Mouse (Mus musculus) adrenal gland, postnatal 4 days (tissue): ENCODE measurements around the gene Zbtb22. TPM values are rescaled to one million over a fixed set of nuclear protein-coding genes. Genes with fewer than 3 reads are reported as not detected.
"Not testable (repeated sequence)": the region's sequence is repeated elsewhere in the genome, so short reads cannot be mapped to it uniquely, and the experiment has no call there.

Experiments used
- DNase-seq, 2 experiments: peaks; one replicate each; pipeline ENCODE4 v3.0.0; 2021 to 2022; ENCODE audit warnings: low spot score in 2 of 2, mixed read lengths in 2 of 2
- long read RNA-seq, 2 experiments: library from polyadenylated mRNA; stranded (forward); transcript quantifications; one replicate each; pipeline ENCODE4 v2.0.0; 2021
- total RNA-seq, 2 experiments: library from RNA; stranded (reverse); gene quantifications; 2 replicates each; pipeline ENCODE4 v1.2.3; 2021

Gene Zbtb22
- total RNA-seq: 10 to 100 TPM; 43.0 to 47.1 TPM
- long read RNA-seq, experiment 1, transcript Zbtb22-201 (2 exons, 2,612 nt): major isoform, 59 of 68 reads
- long read RNA-seq, experiment 1, partial matches to known transcripts: 6 of 68 reads
- long read RNA-seq, experiment 1, other reads (novel, unspliced or antisense): 1 of 68 reads
- long read RNA-seq, experiment 2, transcript Zbtb22-201 (2 exons, 2,612 nt): major isoform, 100 of 127 reads
- long read RNA-seq, experiment 2, partial matches to known transcripts: 24 of 127 reads
- long read RNA-seq, experiment 2, other reads (novel, unspliced or antisense): 2 of 127 reads

GRCm38 (mm10) chr17:33915671-33916250 lies at the start of gene Zbtb22, which contains the start of gene Tapbp:
Gene Zbtb22, plus strand, starts transcription at chr17:33915904.
Gene Tapbp, plus strand, starts transcription at chr17:33915899.
- peak; percentile 82 to 90 for DNase-seq

DNA sequence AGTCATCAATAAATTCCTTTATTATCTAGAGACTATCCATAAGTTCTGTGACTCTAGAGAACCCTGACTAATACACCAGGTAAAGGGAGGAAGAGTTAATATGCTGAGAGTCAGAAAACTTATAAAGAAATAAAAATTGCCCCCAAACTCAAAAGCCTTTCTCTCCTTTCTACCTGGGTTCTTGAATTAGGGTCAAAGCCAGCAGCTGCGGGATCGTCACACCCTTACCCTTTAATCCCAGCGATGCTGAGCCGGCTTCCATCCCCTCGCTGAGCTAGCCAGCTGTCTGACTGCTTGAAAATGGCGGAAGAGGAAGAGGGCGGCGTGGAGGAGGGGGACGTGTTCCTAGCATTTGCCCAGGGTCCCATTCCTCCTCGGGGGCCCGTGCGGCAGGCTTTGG lies 42.2 kb upstream of the Zbtb22 start, which contains the start of gene Gm7029:
Gene Gm7029, plus strand, starts transcription at position 301 of the 400 bp plus-strand sequence.
- DNase-seq: not testable (repeated sequence)

DNA sequence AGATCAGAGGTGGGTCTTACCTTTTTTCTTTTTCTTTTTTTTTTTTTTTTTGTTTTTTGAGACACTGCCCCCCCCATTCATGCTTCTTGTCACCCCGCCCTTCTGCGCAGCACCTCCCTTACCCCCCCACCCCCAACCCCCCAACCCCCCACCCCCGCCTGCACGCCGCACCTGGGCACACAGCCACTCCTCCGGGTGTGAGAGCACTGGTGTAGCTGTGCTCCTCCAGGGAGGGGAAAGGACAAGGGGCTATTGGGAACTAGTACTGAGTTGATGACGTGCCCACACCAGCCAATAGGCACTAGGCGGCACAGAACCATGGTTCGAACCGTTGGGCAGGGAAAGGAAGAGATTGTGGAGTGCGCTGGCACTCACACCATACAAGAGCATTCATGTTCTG lies 41.3 kb upstream of the Zbtb22 start:
- no peak for DNase-seq

DNA sequence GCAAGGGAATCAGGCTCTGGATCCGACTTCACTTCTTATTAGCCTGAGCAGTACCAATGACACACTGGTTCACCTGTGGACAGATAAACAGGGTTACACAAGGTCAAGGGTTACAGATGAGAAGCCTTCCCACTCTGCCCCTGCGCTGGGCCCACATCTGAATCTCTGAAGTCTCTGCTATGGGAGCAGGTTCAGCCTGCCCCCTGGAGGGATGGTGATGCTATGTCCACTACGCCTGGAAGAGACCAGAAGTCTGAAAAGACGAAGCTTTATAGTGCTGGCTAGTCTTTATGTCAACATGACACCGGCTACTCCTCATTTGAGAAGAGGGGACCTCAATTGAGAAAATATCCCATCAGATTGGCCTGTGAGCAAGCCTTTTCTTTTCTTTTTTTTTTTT lies 39.9 kb upstream of the Zbtb22 start:
- DNase-seq: not testable (repeated sequence)

DNA sequence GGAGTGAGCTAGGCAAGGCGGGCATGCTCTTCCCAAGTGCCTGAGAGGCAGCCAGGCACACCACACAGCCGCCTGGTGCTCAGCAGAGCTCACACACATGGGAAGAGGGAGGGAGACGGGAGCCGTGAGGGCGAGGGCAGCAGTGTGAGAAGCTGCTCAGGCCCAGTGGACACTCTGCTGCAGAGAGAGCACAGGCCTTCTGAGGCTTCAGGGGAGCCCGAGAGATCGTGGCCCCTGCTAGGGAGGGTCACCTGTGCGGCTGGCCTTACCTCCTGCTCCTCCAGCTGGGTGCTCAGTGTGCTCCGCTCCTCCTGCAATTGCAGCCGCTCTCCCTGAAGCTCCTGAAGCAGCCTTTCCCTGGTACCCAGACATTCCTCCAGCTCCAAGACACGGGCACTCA lies 31.4 kb upstream of the Zbtb22 start:
- not testable (repeated sequence) for DNase-seq

- not testable (repeated sequence) for DNase-seq
These were observed 27.9 kb upstream of the Zbtb22 start for GRCm38 (mm10) chr17:33887802-33888201.

DNA sequence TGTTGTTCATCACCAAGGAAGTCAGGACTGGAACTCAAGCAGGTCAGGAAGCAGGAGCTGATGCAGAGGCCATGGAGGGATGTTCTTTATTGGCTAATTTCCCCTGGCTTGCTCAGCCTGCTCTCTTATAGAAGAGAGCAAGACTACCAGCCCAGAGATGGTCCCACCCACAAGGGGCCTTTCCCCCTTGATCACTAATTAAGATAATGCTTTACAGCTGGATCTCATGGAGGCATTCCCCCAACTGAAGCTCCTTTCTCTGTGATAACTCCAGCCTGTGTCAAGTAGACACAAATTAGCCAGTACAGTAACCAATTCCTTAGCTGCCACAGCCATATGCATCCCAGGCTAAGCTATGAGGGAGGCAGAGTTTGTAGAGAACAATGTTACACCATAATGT lies 27.5 kb upstream of the Zbtb22 start:
- not testable (repeated sequence) for DNase-seq

GRCm38 (mm10) chr17:33889941-33890532 lies 25.7 kb upstream of the Zbtb22 start:
- not testable (repeated sequence) for DNase-seq

GRCm38 (mm10) chr17:33890533-33891059 lies 25.1 kb upstream of the Zbtb22 start, which contains the start of gene Kifc1:
Gene Kifc1, minus strand, starts transcription at chr17:33890661.
- DNase-seq: peak; percentile 98

- DNase-seq: no peak
These were observed 24.3 kb upstream of the Zbtb22 start for GRCm38 (mm10) chr17:33891357-33891756.

DNA sequence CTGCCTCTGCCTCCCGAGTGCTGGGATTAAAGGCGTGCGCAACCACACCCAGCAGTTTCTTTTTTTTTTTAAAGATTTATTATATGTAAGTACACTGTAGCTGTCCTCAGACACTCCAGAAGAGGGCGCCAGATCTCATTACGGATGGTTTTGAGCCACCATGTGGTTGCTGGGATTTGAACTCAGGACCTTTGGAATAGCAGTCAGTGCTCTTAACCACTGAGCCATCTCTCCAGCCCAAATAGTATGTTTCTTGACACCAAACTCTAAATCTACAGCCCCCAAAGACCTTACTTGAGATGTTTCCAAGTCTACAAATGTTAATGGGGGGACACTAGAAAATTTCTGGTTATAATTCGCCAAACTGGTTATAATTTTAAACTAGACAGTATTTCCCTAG lies 23.8 kb upstream of the Zbtb22 start:
- DNase-seq: not testable (repeated sequence)

DNA sequence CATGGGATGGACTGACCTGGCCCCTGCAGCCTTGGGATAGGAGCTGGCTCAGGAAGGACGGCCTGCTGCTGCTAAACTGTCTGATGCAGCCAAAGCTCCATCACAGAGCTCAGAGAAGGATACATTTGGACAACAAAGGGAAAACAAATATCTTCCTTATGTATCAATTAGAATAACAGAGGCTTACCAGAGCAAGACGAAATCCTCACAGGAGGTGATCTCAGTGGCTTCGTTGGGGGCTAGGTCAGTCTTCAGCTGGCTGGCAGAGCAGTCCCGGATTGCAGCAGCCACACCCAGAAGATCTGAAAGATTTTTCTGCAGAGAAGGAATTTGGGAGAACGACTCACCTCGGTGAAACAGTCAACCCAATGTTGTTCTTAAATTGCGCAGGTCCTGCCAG lies 23.3 kb upstream of the Zbtb22 start:
- no peak for DNase-seq

DNA sequence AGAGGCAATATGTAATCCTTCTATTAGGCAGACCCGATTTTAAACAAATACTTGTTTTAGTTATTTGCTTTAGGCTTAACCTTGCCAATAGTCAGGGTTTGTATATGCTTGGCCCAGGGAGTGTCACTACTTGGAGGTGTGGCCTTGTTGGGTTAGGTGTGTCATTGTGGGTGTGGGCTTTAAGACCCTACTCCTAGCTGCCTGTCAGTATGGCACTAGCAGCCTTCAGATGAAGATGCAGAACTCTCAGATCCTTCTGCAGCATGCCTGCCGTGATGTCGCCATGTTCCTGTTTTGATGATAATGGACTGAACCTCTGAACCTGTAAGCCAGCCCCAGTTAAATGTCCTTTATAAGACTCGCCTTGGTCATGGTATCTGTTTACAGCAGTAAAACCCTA lies 22.7 kb upstream of the Zbtb22 start:
- not testable (repeated sequence) for DNase-seq

GRCm38 (mm10) chr17:33897114-33897794 lies 18.4 kb upstream of the Zbtb22 start:
- no peak for DNase-seq

DNA sequence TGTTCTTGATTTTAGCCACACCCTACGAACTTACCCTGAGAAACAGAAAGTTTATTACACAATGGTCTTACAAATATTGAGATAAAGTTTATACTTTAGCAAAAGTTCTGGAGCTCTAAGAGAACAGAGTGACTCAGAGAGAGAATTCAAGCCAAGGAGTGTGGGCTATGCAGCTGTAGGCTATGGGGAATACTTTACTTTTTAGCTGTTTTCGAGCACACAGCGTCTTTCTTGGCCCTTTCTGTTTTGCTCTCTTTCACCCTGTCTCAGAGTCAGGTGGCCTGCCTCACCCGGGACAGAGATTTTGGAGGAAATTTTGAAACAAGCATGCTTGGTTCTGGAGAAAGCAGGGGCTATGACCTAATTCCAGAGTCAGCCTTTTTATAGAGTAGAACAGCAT lies 17.5 kb upstream of the Zbtb22 start:
- not testable (repeated sequence) for DNase-seq

DNA sequence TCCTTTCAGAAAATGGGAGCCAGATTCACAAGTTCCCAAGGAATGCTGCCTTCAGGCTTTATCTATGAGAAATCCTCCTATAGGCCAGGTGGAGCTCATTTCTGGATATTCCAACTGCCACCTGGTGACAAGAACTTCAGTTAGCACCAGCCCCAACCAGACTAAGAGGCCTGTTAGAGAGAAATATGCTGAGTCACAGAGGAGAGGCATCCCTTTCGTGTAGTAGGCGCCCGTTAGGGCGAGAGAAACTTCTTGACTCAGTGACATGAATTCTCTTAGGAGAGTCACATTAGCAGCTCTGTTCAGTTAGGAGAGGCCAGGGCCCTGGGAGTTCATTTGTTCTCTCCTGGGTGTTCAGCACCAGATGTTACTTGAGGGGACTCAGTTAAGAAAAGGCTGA lies 16.1 kb upstream of the Zbtb22 start:
- no peak for DNase-seq

GRCm38 (mm10) chr17:33900281-33900988 lies 15.3 kb upstream of the Zbtb22 start:
- no peak for DNase-seq

DNA sequence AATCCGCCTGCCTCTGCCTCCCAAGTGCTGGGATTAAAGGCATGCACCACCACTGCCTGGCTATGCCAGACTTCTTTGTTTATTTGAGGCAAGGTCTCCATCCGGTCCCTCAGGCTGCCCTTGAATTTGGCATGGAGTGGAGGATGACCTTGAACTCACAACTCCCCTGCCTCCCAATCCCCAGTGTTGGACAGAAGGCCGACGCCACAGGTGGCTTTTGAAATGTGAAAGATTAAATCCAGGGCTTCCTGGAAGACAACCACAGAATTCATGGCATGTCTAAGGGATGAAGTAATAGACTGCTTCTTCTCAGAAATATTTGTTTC lies 14.8 kb upstream of the Zbtb22 start:
- DNase-seq: no peak

GRCm38 (mm10) chr17:33901653-33902052 lies 14.1 kb upstream of the Zbtb22 start:
- DNase-seq: no peak

- no peak for DNase-seq
These were observed 13.6 kb upstream of the Zbtb22 start for GRCm38 (mm10) chr17:33902079-33902478.

GRCm38 (mm10) chr17:33902491-33902890 lies 13.2 kb upstream of the Zbtb22 start:
- DNase-seq: no peak
